Mouse (Mus musculus) adrenal gland, adult 8-10 months (tissue): ENCODE data around the gene Fbxo31. TPM values are rescaled to one million over a fixed set of nuclear protein-coding genes. Genes with fewer than 3 reads are reported as not detected.

Source experiments
- DNase-seq: peaks from one replicate; pipeline ENCODE4 v3.0.0; 2022
- total RNA-seq, 4 experiments: library from RNA; stranded (reverse); gene quantifications; 2 replicates each; pipeline ENCODE4 v1.2.4; 2022

The Fbxo31 gene
- total RNA-seq, 4 experiments from 2014 or later: 33.4 to 52.9 (median 41.8) TPM

DNA sequence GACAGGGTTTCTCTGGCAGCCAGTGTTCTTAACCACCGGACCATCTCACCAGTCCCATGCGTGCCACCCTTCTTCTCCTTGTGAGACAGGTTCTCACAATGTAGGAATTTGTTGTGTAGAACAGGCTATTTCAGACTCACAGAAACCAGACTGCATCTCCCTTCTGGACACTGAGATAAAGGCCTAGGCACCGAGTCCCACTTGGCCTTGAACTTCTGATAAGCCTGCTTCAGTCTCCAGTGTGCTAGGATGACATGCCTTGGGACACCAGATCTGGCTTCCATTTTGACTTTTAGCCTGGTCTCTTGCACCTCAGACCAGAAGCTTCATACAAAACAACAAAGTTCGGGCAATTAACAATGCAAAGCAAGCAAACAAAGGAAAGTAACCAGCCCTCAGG lies 10.1 kb upstream of the Fbxo31 start:
- no peak for DNase-seq

- peak; percentile 99 for DNase-seq
These were observed 6.7 kb upstream of the Fbxo31 start for GRCm38 (mm10) chr8:121585159-121585825.

GRCm38 (mm10) chr8:121584730-121585129 lies 6.1 kb upstream of the Fbxo31 start:
- no peak for DNase-seq

GRCm38 (mm10) chr8:121583653-121584052 lies 5.0 kb upstream of the Fbxo31 start:
- DNase-seq: no peak

DNA sequence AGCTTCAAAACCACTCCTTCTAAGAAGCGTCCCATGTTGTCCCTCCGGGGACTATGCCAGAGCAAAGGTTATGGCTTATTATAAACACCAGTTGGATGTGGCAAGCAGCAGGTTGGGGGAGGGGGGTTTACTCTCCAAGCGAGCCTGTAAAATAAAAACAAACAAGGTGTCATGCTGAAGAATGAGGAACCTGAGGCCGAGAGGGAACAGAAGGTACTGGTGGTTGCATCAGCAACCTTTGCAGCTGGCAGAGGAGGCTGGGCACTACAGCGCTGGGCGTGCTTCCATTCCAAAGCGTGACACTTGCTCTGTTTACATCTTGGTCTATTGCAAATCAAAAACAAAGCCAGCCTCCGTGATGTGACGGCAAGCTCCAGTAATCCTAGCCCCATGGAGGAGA lies 1.9 kb upstream of the Fbxo31 start:
- DNase-seq: no peak

DNA sequence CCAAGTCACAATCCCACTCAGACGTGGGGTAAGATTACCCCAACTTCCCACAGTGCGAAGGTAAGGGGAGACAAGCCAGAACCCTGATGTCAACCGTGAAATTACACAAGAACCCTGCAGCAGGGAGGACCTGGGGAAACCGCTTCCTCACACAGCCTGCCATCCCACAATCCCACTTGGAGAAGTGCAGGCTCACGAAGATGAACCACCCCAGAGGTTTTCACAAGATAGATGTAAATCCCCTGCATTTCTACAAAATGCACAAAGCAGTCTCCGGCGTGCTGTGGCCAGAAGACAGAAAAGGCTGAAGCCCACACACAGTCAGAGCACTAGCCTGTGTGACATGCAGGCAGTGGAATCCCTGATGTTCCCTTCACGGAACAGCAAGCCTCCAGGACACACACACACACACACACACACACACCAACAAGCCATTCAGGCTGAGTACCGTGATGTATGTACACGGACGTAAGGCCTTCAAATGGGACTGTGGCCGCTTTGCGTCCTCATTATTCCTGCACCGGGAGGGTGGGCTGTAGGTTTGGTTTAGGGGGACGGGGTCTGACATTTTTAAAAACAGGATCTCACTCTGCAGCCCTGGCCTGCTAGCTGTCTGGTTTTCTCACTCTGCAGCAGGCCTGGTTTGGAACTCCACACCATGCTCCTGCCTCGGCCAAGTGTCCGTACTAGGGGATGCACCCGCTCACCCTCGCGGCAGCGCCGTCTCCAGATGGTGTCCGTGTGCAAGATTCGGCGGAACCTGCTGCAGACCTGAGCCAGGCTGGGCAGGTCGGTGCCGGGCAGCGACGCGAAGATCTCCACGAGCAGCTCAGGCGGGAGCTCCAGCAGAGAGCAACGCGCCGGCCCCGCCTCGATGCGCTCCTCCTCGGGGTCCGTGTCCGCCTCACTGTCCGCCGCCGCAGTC lies 593 bp downstream of the Fbxo31 start:
- DNase-seq: no peak

GRCm38 (mm10) chr8:121575661-121576060 lies 2.9 kb downstream of the Fbxo31 start:
- no peak for DNase-seq

- peak; percentile 87 for DNase-seq
These were observed 5.3 kb downstream of the Fbxo31 start for GRCm38 (mm10) chr8:121573275-121573674.

DNA sequence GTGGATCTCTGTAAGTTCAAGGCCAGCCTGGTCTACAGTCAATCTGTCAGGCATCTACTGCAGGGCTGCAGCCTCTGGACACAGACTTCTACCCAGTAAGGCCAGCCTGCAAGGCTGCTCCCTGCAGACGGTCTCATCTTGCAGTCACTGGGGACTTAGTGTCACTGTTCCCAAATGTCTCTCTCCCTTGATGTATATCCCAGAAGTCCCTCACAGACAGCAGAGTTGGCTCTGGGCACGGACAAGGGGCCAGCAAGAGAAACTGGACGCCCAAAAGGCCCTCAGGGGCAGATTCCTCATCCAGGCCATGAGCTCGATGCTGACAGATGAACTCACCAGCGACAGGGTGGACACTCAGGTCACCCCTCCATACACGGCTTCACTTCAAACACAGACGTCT lies 6.5 kb downstream of the Fbxo31 start:
- DNase-seq: no peak

DNA sequence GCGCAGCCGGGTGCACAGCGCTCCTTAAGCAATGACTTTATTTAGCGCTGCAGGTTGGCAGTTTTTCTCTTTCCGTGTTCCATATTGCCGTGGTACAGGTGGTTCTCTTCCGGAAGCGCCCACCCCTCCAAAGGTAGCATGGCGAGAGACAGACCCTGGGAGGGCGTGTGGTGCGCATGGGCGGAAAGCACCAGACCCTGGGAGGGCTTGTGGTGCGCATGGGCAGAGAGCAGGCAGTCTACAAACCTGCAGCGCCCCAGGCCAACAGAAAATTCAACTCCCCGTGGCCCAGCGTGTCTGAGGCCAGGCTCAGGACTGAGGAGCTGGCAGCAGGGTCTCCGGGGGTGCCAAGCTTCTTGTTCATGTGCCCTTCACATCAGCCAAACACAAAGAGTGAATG lies 7.8 kb downstream of the Fbxo31 start:
- no peak for DNase-seq

DNA sequence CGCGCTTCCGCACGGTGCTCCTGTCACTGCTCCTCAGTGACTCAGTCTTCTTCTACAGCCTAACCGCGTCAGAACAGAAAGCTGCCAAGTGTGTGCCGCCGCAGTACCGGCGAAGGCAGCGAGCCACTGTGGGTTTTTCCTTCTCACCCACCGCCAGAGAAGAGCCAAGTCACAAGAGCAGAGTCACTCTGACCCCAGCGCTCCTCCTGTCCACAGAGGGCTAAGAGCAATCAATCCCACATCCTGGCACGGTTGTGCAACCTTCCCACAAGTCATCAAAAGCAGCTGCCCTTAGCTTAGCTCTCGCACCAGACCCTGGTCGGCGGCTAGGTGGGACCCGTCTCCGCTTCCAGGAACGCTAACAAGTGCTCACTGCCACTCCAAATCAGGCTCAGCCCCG lies 8.3 kb downstream of the Fbxo31 start:
- peak; percentile 64 for DNase-seq

- DNase-seq: no peak
These were observed 10.3 kb downstream of the Fbxo31 start for GRCm38 (mm10) chr8:121568321-121568720.

GRCm38 (mm10) chr8:121563701-121564100 lies 14.9 kb downstream of the Fbxo31 start:
- no peak for DNase-seq

GRCm38 (mm10) chr8:121562941-121563351 lies 15.7 kb downstream of the Fbxo31 start:
- peak; percentile 59 for DNase-seq

DNA sequence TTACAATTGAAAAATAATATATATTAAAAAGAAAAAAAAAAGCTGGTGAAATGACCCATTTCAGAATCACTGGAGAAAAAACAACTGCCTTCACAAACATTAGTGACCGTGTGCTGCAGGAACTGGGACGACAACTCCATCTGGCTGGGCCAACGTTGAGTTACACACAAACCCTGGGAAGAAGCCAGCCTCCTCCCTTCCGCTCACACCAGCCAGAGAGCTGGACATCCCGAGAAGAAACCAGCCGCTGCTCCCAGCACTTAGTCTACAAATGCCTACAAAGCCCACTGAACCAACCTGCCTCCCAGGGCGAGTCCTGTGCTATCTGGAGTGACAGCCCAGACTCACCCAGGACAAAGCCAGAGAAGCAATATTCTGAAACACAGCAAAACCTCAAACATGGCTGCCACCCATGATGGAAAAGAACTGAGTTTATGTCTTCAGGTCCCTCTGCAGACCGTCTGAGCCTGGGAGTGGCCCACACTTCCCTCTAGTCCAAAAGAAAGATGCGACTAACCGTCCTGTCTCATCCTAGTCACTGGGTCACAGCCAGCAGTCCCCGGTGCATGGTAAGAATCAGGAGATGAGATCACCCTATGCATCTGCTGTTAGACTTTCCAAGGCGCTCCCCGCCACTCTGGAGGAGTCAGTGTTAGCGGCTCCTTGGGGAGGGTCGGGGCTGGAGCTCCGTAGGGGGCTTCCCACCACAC lies 16.8 kb downstream of the Fbxo31 start:
- no peak for DNase-seq

DNA sequence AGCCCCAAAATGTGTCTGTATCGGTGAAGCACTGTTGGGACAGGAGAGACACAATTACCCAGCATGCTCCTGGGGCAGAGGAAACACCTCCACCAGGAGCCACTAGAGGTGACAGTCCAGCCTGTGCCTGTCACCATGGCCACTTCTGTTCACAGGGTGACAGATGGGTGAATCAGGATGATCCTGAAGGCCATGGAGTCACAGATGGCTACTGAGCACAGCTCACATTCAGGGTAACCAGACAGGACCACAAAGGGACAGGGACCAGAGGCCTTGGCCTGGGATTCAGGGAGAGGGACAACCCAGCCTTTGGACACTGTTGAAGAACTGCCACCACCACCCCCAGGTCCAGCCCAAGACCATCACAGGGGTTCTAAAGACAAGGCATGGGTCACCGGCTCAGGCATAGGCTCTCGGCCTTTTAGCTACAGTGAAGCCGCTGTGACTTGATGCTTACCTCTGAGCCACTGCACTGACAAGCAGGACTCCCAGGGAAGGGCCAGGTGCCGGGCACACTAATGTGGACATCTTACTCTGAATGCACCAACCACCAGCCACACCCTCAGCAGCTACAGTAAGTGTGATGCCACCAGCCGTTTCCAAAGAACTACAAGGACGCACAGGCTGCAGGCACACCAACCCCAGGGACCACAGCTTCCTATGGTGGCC lies 18.0 kb downstream of the Fbxo31 start:
- DNase-seq: no peak

- no peak for DNase-seq
These were observed 18.8 kb downstream of the Fbxo31 start for GRCm38 (mm10) chr8:121559801-121560200.

- DNase-seq: no peak
These were observed 20.1 kb downstream of the Fbxo31 start for GRCm38 (mm10) chr8:121558538-121558937.

DNA sequence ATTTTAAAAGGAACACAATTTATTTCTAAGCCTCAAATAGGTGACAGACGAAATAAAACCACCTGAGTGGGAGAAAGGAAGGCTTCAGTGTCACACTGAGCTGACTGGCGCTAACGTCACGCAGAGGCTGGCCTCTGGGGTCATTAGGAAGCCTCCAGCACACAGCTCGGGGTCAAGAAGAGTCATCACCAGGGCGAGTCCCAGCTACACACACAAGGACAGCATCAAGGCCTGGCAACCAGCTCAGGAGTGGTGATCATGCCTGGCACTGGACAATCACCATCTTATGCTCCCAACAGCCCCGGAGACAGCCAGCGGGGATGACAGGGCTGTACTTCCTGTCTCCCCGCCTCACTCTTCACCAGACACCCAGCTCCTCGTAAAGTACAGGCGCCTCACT lies 20.9 kb downstream of the Fbxo31 start:
- peak; percentile 54 for DNase-seq

GRCm38 (mm10) chr8:121553831-121554475 lies 24.7 kb downstream of the Fbxo31 start:
- no peak for DNase-seq

DNA sequence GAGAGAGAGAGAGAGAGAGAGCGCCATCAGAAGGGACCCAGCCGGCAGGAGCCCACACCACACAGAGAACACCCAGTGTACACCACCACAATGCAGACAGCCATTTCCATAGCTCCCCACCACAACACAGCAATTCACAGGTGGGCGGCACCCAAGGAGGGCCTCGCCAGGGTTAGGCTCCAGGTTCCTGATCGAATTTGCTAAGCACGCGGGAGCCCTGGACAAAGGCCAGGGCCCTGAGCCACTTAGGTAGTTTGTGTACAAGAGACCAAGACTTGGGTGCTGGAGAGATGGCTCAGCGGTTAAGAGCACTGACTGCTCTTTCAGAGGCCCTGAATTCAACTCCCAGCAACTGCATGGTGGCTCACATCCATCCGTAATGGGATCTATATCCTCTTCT lies 26.1 kb downstream of the Fbxo31 start:
- no peak for DNase-seq
